Mouse (Mus musculus) lung, adult 2 months (tissue): Measurements from ENCODE around the gene Gm37240. TPM values are rescaled to one million over a fixed set of nuclear protein-coding genes. Genes with fewer than 3 reads are reported as not detected.

Experiments
- DNase-seq: peaks from one replicate; pipeline ENCODE4 v3.0.0; 2022
- H3K4me1 ChIP-seq: fragments of 200-500 bp; 2 replicates; pipeline ENCODE4 v1.6.1; 2011; ENCODE audit warnings: low read length; ENCODE audit not compliant: control insufficient read depth, insufficient read depth
- H3K4me3 ChIP-seq: fragments of 200-500 bp; replicated peaks from 2 replicates; pipeline ENCODE3; 2011; ENCODE audit warnings: low read depth, mild to moderate bottlenecking, control low read depth, low read length; ENCODE audit errors: extremely low read depth
- CTCF ChIP-seq: fragments of 200-500 bp; IDR thresholded peaks from 2 replicates; pipeline ENCODE4 v1.5.1; 2011; ENCODE audit warnings: mild to moderate bottlenecking, low read length, control low read depth; ENCODE audit not compliant: insufficient read depth
- POLR2A ChIP-seq: fragments of 200-500 bp; IDR thresholded peaks from 2 replicates; pipeline ENCODE4 v1.6.1; 2011; ENCODE audit warnings: low read depth, mild to moderate bottlenecking, control low read depth, low read length, borderline replicate concordance; ENCODE audit errors: extremely low read depth
- WGBS: fragments of 180-500 bp; shearing (Covaris S2); methylation state at CpG from one replicate; pipeline ENCODE4 v1.1.7; 2018; 5-methylcytosine and 5-hydroxymethylcytosine counted together
- polyA plus RNA-seq: library from polyadenylated mRNA; depleted of rRNA; stranded (reverse); fragments of >200 nt; gene quantifications from 2 replicates; pipeline ENCODE4 v1.2.3, GENCODE M21; 2012

The Gm37240 gene
- polyA plus RNA-seq, 1 experiment, result 16.9 TPM

GRCm38 (mm10) chr3:84860669-84861068 is 1026.6 kb downstream of the Gm37240 start:
- no peak for TF ChIP-seq POLR2A
- TF ChIP-seq CTCF, result no peak
- no peak for DNase-seq
- 86% methylated on average over 1 of the region's 1 CpGs for WGBS
- no peak overlapping the region for H3K4me3 ChIP-seq
- H3K4me1 ChIP-seq, result no peaks in the 10 kb centered on the region; the same call in none of the 2 replicates

- DNase-seq, result no peak
- WGBS, result 60% methylated on average over 1 of the region's 1 CpGs
- TF ChIP-seq CTCF, result no peak
- TF ChIP-seq POLR2A, result no peak
Measured at GRCm38 (mm10) chr3:84854440-84854839, 1032.9 kb downstream of the Gm37240 start.

GRCm38 (mm10) chr3:84852877-84853276 is 1034.4 kb downstream of the Gm37240 start:
- DNase-seq, result peak; percentile 31
- WGBS, result 33% methylated on average over 7 of the region's 7 CpGs
- Histone ChIP-seq H3K4me3 (no peak overlapping the region), H3K4me1 (peaks cover 16% of the 10 kb centered on the region)
- TF ChIP-seq POLR2A (no peak), CTCF (no peak)

More at GRCm38 (mm10) chr3:84854440-84854839, 1032.9 kb downstream of the Gm37240 start:
- H3K4me1 ChIP-seq, result peaks cover 14% of the 10 kb centered on the region
- no peak overlapping the region for H3K4me3 ChIP-seq

GRCm38 (mm10) chr3:84851801-84852200 is 1035.5 kb downstream of the Gm37240 start:
- WGBS, result 28% methylated on average over 1 of the region's 1 CpGs
- TF ChIP-seq CTCF (no peak), POLR2A (no peak)
- DNase-seq, result no peak

GRCm38 (mm10) chr3:84850418-84850817 is 1036.9 kb downstream of the Gm37240 start:
- 92% methylated on average over 1 of the region's 1 CpGs for WGBS
- Histone ChIP-seq H3K4me1 (peaks cover 20% of the 10 kb centered on the region), H3K4me3 (no peak overlapping the region)
- DNase-seq, result no peak
- TF ChIP-seq POLR2A (no peak), CTCF (no peak)

More at GRCm38 (mm10) chr3:84851801-84852200, 1035.5 kb downstream of the Gm37240 start:
- Histone ChIP-seq H3K4me3 (no peak overlapping the region), H3K4me1 (peaks cover 20% of the 10 kb centered on the region)

GRCm38 (mm10) chr3:84848798-84849197 is 1038.5 kb downstream of the Gm37240 start:
- no peak for TF ChIP-seq POLR2A
- TF ChIP-seq CTCF, result no peak
- DNase-seq, result no peak
- Histone ChIP-seq H3K4me1 (peaks cover 13% of the 10 kb centered on the region), H3K4me3 (no peak overlapping the region)
- WGBS, result 46% methylated on average over 4 of the region's 4 CpGs

GRCm38 (mm10) chr3:84843594-84843993 is 1043.7 kb downstream of the Gm37240 start:
- DNase-seq, result no peak
- Histone ChIP-seq H3K4me3 (no peak overlapping the region), H3K4me1 (peaks cover 7% of the 10 kb centered on the region)
- TF ChIP-seq CTCF (peak; percentile 9; the same call in 1 of the 2 replicates), POLR2A (no peak)
- 6% methylated on average over 1 of the region's 1 CpGs for WGBS

GRCm38 (mm10) chr3:84842793-84843192 is 1044.5 kb downstream of the Gm37240 start:
- no peak for DNase-seq
- no peak for TF ChIP-seq CTCF
- TF ChIP-seq POLR2A, result no peak
- WGBS, result 88% methylated on average over 2 of the region's 2 CpGs
- Histone ChIP-seq H3K4me3 (no peak overlapping the region), H3K4me1 (peaks cover 7% of the 10 kb centered on the region)

- Histone ChIP-seq H3K4me1 (peaks cover 4% of the 10 kb centered on the region; the same call in 1 of the 2 replicates), H3K4me3 (no peak overlapping the region)
- 81% methylated on average over 4 of the region's 4 CpGs for WGBS
- DNase-seq, result no peak
- TF ChIP-seq CTCF (no peak), POLR2A (no peak)
Measured at GRCm38 (mm10) chr3:84841271-84841670, 1046.0 kb downstream of the Gm37240 start.

GRCm38 (mm10) chr3:84839499-84839898 is 1047.8 kb downstream of the Gm37240 start:
- TF ChIP-seq CTCF, result no peak
- no peak for TF ChIP-seq POLR2A
- no peak for DNase-seq
- Histone ChIP-seq H3K4me3 (no peak overlapping the region), H3K4me1 (peaks cover 4% of the 10 kb centered on the region; the same call in 1 of the 2 replicates)
- WGBS, result 50% methylated on average over 5 of the region's 5 CpGs
